Mouse (Mus musculus) gastrocnemius, postnatal 25 days (tissue): ENCODE results near the gene Prpf6. TPM values are rescaled to one million over a fixed set of nuclear protein-coding genes. Genes with fewer than 3 reads are reported as not detected.

ENCODE experiments used
- DNase-seq: peaks from one replicate; pipeline ENCODE4 v3.0.0; 2022
- total RNA-seq, 2 experiments: library from RNA; stranded (reverse); gene quantifications; 1 replicate in 1 of 2; 2 replicates in 1 of 2; pipeline ENCODE4 v1.2.3; 2021

Prpf6 gene
- total RNA-seq, 2 experiments from 2014 or later = 23.2 to 28.2 TPM

GRCm38 (mm10) chr2:181658930-181659555, 67.4 kb downstream of the Prpf6 start:
- DNase-seq = peak; percentile 49

- peak; percentile 83 for DNase-seq
Measured at GRCm38 (mm10) chr2:181659609-181660055, 68.0 kb downstream of the Prpf6 start.

GRCm38 (mm10) chr2:181662620-181663297, 71.1 kb downstream of the Prpf6 start:
- DNase-seq = peak; percentile 38

GRCm38 (mm10) chr2:181663298-181663630, 71.6 kb downstream of the Prpf6 start:
- peak; percentile 45 for DNase-seq

- no peak for DNase-seq
Measured at GRCm38 (mm10) chr2:181670285-181670912, 78.7 kb downstream of the Prpf6 start.

GRCm38 (mm10) chr2:181670913-181671311, 79.2 kb downstream of the Prpf6 start:
- DNase-seq = no peak

- DNase-seq = peak; percentile 48
Measured at GRCm38 (mm10) chr2:181671326-181671725, 79.7 kb downstream of the Prpf6 start, which contains the start of gene Sox18. TSS of gene Sox18 (minus strand) at chr2:181671640.

GRCm38 (mm10) chr2:181671984-181672383, 80.3 kb downstream of the Prpf6 start:
- DNase-seq = no peak

GRCm38 (mm10) chr2:181673501-181673900, 81.8 kb downstream of the Prpf6 start:
- no peak for DNase-seq

GRCm38 (mm10) chr2:181674934-181675333, 83.3 kb downstream of the Prpf6 start:
- no peak for DNase-seq

GRCm38 (mm10) chr2:181675454-181675853, 83.8 kb downstream of the Prpf6 start:
- DNase-seq = peak; percentile 77

GRCm38 (mm10) chr2:181676424-181676823, 84.8 kb downstream of the Prpf6 start:
- no peak for DNase-seq

GRCm38 (mm10) chr2:181677096-181677754, 85.6 kb downstream of the Prpf6 start:
- DNase-seq = peak; percentile 54

GRCm38 (mm10) chr2:181677755-181678098, 86.1 kb downstream of the Prpf6 start:
- DNase-seq = no peak

- DNase-seq = peak; percentile 76
Measured at GRCm38 (mm10) chr2:181678780-181679179, 87.1 kb downstream of the Prpf6 start.

- peak; percentile 73 for DNase-seq
Measured at GRCm38 (mm10) chr2:181679951-181680715, 88.5 kb downstream of the Prpf6 start, which contains the start of gene Tcea2. TSS of gene Tcea2 (plus strand) at chr2:181680310.

- no peak for DNase-seq
Measured at GRCm38 (mm10) chr2:181680716-181681117, 89.0 kb downstream of the Prpf6 start.

- DNase-seq = no peak
Measured at GRCm38 (mm10) chr2:181681978-181682377, 90.3 kb downstream of the Prpf6 start.

- no peak for DNase-seq
Measured at GRCm38 (mm10) chr2:181683381-181683780, 91.7 kb downstream of the Prpf6 start.

- no peak for DNase-seq
Measured at GRCm38 (mm10) chr2:181684713-181685112, 93.0 kb downstream of the Prpf6 start.

- no peak for DNase-seq
Measured at GRCm38 (mm10) chr2:181685686-181686085, 94.0 kb downstream of the Prpf6 start.

- DNase-seq = no peak
Measured at GRCm38 (mm10) chr2:181687586-181687985, 95.9 kb downstream of the Prpf6 start.
